Mouse (Mus musculus): Measurements from ENCODE around the gene Rin3. TPM values are rescaled to one million over a fixed set of nuclear protein-coding genes. Genes with fewer than 3 reads are reported as not detected.

The Rin3 gene
- total RNA-seq, 2 experiments from 2014 or later = 21.1 to 21.5 TPM

DNA sequence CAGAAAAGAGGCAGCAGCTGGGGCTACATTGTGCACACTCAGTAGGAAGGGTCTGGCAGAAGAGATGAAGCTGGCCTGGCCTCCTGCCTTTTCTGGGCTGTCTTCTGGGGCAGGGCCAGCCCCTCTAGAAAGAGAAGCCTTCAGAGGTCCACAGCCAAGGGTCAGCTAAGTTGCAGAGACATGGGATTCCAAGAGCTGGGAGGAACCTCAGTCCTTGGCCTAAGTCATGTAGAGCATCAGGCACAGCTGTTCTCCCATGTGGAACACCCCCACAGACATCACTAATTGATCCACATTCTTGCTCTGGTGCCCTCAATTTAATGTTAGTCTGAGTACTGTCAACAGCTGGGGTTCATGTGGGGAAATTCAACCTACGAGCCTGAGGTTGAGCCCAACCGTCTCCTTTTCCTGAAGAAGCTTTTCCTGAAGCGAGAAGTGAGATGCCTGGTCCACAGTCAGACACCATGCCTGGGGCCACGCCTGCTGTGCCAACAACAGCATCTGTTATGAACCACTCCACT, 20.0 kb downstream of the Rin3 start:
- peak; percentile 70 for DNase-seq

DNA sequence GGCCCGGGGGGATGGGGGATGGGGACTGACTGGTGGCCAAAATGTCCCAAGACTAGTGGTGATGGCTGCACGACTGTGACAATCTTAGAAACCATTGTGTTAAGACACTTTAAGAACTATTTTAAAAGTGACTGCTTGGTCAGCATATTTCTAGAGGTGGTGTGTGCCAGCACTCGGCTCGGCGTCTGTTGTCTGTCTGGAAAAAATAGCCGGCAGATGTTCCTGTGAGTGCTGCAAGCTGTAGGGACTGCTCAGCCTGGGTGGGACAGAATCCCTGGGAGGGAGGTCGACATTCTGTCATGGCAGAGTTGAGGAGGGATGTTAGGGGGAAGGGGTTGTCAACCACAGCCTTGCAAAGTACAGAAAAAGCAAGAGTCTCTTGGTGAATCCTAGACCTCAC, 21.0 kb downstream of the Rin3 start:
- DNase-seq = no peak

DNA sequence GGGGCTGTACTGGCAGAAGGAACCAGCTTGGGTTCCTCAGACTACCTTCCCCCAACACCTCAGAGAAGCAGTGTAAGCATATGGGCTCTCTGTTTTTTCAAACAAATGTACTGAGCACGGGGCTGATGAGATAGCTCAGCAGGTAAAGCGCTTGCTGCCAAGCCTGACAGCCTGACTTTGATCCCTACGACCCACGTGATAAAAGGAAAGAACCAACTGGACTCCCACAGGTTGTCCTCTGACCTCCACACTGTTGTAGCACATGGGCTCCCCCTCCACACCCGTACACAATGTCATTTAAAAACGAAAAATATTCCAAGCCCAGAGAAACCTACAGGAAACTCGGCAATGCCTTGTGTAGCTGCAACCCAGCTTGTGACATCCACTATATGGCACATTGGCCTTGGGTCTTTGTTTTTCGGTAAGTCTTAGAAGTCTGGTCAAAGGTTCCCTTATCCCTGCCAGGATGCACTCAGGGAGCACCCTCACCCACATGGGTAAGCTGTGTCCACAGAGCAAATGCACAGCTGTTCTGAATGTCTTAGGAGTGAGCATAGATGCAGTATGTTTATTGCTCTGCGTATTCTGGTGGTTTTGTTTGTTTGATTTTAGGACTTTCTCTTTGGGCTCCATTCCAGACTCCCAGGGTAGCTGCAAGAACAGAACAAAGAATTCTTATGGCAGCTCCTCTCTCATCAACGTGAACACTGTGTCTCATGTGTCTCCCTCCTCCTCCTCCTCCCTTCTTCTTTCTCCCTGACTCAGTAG, 22.4 kb downstream of the Rin3 start:
- no peak for DNase-seq

DNA sequence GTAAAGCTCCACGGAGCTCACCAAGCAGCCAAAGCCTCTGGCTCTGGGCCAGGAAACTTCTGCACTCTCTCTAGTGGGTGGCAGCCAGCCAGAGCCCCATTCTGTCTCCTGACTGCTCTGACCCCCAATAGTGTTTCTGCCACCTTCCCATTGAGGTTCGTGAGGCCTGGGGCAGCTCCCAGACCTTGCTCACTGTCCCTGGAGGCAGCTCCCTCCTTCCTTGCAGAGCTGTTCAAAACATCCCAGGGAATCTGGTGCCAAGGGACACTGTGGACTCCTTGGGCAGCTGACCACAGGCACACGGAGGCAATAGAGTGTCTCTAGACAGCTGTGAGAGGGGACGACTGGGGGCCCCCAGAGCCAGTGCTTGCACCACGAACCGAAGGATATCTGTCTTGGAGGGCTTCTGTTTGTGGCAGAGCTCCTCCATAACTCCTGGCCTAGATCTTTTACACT, 25.2 kb downstream of the Rin3 start:
- DNase-seq = peak; percentile 87

DNA sequence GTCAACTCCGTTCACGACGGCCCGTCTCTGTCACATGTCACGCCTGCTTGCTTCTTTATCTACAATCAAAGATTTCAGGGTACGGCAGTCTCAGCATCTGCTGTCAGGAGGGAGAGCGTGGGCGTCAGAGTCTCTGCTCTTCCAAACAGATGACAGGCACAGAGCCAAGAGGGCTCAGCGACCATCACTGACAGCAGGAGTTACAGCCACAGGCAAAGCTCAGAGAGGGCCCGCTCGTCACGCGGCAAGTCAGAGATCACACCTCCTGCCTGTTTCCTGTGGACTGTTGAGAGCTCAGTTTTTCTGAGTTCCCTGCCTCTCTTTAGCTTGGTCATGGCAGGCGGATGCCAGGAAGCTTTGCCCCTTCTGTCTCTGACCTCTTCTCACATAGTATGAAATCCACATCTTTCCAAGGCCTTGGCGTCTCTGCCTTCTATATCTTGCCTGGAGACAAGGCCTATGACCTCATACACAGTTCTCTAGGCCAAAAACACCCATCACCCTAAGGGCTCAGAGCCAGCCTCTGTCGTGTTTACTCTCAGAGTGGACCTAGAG, 25.7 kb downstream of the Rin3 start:
- peak; percentile 73 for DNase-seq

DNA sequence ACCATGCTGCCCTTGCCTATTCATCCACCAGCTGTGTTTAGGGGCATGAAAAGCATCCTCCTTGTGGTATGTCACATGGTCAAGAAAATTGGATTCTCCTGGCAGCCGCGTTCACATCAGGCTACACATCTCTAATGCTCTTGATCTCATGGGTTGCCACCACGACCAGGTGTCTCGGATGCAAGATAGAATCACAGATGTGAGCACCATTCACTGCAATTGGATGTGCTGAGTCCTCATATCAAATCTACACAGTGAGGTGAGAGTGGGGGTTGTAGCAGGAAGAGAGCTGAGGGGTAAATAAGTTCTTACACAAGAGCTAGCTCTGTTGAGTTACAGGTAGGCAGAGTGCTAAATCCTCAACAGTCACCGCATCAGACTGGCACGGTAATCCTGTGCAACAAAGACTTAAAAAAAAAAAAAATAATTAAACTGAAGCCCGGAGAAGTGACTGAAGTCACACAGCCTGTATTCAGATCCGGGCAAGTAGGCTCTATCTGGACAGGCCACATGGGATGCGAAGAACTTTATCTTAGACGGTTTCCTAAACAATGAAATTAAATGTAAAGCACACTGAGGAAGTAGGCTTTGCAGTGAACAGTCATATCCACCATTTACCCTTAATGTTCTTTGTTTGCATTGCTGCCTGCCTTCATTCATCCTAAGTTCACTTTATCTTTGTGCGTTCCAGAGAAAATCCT, 26.4 kb downstream of the Rin3 start:
- no peak for DNase-seq

DNA sequence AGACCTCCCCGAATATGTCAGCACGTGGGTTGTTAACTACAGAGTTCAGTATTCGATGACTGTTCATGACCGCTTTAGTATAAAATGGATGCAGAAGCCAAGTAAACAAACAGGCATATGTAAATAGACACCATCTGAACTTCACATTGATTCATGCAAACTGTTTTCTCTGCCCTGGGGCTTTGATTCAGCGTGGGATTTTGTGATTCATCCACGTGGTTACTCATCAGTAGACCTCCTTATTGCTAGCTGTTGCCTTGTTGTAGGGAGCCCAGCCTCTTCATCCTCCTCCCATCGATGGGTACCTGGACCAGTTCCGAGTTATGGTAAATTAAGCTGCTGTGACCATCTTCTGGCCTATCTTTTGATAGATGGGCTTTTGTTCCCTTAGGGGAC, 26.9 kb downstream of the Rin3 start:
- DNase-seq = no peak

DNA sequence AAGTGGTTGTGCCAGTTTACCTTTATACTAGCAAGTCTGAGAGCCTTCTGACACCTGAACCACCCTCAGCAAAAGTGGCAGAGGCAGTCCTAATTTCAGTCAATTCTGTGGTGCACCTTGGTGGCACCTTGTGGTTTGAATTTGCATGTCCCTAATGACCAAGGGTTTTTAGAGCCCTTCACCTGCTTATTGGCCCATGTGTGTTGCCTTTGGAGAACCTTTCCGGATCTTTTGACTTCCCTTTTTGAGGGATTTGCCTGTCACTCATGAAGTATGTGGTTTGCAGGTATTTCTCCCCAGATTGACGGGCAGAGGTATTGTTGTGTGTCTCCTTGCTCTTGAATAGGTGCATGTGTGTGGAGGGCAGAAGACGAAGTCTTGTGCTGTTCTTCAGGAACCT, 27.4 kb downstream of the Rin3 start:
- no peak for DNase-seq

DNA sequence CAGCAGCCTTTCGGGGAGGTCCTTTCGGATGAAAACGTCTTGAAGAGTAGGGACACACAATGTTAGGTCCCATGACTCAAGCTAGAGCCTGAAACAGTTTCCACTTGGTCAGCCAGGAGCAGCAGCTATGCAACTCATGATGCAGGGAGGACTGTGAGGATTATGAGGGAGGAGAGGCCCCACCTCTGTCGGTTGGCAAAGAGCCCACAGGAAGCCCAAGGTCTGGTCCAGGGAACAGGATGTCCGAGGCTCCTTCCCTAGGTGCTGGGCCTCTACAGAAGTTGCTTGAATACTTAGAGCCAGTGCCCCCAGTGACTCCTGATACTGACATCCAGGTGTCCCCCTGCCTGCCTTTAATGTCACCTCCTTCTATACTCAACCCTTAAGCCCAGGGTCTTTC, 28.6 kb downstream of the Rin3 start:
- DNase-seq = peak; percentile 36

DNA sequence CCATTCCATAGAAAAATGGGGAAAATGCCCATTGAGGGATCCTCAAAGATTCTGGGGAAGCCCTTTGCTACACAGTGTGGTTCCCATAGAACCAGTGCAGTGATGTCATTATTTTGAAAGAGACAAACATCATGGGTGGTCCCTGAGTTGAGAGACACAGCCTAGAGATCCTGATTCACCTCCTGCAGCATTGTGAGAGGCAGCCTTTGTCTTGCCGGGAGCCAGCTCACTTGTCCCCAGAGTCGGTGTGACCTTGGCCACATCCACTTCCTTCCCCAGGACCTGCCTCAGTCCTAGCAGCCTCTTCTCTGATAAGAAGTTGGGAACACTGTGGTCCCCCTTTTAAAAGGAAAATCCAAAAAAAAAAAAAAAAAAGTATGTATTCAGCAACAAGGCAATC, 36.3 kb downstream of the Rin3 start:
- no peak for DNase-seq

DNA sequence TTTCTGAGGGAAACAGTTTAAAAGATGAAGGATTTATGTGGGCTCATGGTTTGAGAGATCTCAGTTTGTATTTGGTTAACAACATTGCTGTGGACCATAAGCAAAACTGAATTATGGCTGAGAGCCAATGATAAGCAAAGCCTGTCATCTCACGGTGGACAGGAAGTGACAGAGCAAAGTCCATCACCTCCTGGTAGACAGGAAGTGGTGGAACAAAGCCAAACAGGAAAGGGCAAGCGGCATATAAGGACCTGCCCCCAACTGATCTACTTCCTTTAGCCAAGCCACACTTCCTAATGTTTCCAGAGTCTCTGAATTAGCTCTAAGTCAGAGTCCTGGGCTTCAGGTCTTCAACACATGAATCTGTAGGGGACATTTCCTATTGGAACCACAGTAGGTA, 37.1 kb downstream of the Rin3 start:
- peak; percentile 31 for DNase-seq

DNA sequence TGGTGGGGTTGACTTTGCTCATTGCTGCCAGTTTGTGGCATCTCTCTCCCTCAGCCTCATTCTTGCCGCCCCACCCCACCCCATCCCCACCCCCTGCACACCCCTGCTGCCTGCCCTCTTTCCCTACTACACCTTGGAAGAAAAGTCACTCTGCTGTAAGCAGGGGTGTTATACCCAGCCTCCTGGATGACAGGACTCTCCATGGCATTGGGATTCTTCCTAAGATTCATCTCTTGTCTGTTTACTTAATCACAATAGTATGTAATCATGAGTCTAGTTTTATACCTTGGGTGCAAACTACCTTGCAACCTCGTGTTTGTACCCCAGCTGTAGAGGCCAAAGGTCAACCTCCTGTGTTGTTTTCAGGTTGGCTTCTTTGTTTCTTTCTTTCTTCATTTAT, 37.5 kb downstream of the Rin3 start:
- no peak for DNase-seq

DNA sequence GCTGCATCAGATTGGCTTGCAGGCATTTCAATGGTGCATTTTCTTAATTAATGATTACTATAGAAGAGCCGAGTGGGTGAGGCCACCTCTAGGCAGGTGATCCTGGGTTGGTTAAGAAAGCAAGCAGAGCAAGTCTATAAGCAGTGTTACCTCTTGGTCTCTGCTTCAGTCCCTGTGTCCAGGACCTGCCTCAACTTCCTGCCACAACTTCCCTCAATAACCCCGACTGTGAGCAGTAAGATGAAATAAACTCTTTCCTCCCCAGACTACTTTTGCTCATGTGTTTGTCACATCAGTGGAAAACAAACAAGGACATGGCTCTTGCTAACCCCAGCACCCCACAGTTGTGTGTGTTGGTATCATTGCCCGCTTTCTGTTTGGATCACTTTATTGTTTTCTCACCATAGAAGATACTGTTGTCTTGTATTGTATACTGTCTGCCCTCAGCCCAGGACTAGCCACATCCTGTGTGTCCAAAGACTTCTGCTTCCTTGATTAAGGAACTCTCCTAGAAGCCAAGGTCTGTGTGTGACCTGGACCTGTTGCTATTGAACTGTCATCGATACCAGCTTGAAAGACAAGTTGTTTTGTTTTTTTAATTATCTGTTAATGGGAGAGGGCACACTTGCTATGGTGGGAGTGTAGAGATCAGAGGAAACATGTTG, 38.3 kb downstream of the Rin3 start:
- DNase-seq = no peak

DNA sequence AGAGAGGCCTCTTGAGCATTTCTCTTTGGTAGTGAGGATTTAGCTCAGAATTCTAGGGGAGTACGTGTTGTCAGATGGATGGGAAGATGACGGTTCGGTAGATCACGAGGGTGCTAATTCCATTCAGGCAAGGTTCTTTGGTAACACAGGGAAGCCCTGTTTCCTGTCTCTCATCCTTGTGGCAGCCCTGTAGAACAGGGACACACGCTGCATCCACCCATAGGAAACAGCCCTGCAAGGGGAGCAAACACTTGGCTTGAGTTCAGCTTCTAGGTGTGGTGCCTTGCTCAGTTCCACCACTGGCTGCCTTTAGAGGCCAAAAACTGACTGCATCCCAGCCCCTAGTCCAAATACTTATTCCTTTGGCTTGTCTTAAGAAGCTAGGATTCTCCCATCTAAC, 39.0 kb downstream of the Rin3 start:
- DNase-seq = no peak

DNA sequence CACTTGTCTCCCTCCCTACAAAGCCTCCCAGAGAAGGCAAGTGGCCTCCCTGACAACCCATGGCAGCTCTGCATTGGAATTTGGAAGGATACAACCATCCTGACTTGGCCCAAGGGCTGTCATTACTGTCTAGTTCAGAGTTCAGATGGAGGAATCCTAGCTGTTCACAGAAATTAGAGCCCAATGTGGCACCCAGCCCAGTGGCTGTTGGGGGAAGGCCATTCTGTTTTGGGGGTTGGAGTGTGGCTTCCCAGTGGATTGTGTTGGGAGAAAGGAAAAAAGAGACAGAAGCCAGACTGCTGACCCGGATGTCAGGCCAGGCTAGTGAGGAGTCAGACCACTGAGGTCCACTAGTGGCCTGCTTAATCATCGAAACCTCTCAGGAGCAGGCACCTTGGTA, 40.5 kb downstream of the Rin3 start:
- peak; percentile 76 for DNase-seq

DNA sequence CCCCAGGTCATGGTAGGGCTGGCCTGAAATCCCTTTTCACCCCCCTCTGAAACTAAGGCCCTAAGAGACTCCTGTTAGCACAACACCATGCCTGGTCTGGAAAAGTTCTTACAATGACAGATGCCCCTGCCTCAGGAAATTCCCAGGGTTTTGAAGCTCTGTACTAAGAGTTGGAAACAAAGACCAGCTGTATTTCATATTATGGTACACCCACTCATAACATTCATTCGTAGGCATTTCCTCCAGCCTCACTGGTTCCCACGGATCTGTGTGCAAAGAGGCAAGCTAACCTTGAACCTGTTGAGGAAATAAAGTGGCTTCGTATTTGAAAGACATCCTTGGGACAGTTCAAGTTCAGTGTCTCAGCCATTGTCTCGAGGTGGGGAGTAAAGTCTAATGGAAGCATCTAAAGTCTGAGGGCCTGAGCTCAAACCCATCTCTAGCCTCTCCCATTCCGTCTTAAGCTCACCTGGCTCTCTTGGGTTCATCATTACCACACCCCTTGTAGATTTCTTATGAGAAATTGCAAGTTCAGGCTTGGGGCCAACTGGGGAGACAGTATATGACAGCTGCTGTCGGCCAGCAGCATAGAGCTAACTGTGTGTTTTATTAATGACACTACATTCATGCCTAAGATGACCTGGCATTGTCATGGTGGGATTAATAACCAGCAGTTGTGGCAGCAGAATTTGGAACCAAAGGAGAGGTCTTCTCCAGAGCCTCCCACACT, 41.5 kb downstream of the Rin3 start:
- DNase-seq = no peak

DNA sequence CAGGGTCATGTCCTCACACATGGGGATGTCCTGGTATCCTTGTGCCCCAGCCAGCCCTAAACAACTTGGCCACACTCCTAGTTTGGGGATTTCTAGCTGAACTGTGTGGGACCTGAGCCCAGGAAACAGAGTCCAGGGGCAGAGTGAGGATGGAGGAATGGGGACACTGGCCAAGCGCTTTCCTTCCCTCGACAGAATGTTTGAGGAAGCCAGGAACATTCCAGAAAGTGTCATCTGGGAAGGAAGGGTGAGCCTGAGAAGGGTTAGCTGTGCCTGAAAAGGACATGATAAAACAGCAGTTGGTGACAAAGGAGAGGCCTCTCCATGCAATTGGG, 42.0 kb downstream of the Rin3 start:
- peak; percentile 42 for DNase-seq

DNA sequence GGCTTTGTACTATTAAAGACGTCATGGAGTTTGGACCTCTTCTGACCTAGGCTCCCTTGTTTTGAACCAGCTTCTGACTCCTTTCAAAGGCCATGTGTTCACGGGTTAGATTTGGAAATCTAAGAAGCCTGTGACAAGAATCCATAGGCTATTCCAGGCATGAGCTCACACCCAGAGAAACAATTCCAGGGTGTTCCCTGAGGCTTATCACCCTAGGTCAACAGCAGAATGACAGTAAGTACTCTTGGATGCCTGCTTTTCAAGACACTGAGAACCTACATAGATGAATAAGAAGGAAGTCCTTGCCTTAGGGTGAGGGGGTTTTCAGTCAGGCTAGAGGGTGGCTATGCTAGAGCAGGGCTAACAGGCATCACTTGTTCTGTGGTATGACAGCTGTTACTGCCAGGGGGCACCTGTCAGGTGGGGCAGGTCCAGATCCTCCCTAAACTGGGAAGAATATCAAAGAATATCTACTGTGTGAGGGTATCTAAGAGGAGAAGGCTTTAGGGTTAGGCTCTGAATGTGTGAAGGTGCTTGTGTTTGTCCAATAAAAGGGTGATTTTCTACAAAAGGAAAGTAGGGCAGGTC, 44.0 kb downstream of the Rin3 start:
- no peak for DNase-seq

DNA sequence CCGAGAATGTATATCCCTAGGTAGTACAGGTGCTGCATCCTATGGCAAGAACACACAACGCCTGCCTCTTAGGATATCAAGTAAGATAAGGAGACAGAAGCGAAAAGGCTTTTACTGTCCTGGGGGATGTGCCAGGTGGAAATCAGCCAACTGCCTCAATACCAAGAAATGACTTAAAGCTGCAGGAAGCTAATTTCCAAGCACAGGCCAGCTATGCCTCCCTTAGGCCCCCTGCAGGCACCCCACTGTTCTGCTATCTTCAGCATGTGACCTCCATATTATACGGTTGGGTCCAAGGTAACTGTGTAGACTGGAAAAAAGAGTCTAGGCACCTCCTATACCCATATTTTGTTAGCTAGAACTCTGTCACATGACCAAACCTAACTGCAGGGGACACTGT, 44.7 kb downstream of the Rin3 start:
- DNase-seq = peak; percentile 49

DNA sequence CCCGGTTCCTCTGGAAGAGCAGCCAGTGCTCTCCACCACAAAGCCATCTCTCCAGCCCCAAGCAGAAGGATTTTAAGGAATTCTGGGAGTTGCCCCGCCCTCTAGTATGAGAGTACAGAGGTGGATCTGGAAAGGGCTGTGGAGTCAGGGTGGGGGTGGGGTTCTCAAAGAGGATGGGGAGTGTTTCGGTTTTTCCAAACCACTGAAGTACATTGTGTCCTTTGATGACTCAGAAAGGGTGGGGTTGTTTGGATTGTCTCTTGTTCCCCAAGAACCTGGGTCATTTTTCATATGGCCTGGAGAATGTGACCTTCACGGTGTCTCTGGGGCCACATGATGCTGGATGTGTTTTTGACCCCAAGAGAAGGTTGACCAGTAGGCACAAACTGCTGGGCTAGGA, 45.2 kb downstream of the Rin3 start:
- no peak for DNase-seq

DNA sequence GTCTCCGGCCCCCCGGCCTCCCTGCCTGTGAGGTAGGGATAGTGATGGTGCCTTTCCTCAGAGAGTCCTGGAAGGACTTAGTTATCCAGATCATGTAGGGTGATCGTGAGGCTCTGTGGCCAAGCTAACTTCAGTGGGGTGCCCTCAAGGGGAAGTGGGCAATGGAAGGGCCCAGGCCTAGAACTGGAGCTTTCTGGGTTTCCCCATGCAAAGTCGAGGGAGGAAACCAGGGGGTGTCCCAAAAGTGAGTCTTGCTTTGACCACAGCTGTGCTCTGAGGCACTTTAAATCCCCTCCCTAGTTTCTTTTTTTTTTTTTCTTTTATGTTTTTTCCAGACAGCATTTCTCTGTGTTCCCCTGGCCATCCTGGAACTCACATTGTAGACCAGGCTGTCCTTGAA, 47.3 kb downstream of the Rin3 start:
- DNase-seq = no peak

DNA sequence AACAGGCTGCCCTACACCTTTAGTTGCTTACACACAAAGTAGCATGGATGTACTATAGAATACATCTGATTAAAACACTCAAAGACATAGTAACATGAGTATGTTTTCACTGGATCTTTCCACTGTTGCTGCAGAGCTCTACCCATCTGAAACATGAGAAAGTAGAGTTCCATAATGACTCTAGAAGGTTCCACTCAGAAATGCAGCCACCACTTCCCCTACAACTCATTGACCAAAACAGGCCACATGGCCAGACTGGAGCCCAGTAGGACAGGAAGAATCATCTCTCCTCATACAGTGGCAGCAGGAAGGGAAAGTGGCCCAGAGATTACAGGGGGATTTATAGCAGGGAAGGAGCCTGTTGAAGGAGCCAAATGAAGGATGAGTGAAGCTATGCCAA, 47.9 kb downstream of the Rin3 start:
- DNase-seq = no peak

Measured in heart, postnatal 4 days (tissue).